Mouse (Mus musculus) retina, postnatal 1 day (tissue): ENCODE results near the gene Rgr.
A peak's percentile ranks its signal among the peaks of the same experiment; 100 is the strongest.

ENCODE experiments used
- DNase-seq: peaks from one replicate; pipeline ENCODE4 v3.0.0-alpha.2; 2012

The Rgr gene

GRCm38 (mm10) chr14:37048914-37049410 is at the start of gene Rgr:
TSS of gene Rgr (minus strand) at chr14:37048964.
- DNase-seq, result peak; percentile 29

DNA sequence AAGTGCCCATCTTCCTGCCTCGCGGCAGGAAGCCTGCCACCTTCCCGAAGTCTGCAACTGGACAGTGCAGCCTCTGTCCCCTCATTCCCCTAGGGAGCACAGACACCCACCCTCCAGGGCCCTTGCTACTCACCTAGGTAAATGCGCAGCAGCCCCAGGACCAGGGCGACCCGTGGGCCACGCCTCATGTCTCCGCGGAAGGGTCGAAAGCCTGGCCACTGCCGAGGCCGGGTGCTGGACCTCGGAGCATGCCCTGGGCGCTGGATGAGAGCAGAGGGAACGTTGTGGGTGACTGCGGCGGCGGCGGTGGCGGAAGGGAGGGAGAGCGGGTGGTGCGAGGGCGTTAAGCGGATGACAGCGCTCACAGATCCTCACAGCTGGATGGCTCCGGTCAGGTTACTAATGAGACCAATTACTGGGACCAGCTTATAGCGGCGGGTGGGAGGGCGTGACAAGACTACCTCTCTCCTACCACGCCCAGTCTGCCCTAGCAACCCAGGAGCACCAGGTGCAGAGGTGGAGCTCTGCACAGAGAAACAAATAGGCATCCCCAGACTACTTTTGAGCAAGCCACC is 49.3 kb upstream of the Rgr start, which contains the start of gene Cdhr1:
Gene Cdhr1, minus strand, starts transcription at position 392 of the 575 bp plus-strand sequence.
- peak; percentile 86 for DNase-seq

DNA sequence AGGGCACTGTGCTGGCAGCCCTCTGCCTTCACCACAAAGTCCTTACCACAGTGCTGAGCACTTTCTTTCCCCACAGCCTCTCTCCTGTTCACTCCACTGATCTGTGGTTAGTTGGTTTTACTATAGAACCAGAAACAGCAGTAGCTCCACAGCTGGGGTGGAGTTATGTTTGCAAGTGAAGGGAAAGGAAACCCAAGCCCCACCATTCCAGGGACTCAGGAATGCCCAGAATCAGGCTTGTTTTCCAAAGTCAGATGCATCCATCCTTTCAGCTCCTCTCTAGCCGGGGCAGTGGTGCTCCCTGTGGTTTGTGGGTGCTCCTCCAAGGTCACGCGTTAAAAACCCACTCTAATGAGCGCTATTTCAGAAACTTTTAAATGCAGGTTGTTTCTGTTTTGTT is 46.8 kb upstream of the Rgr start:
- DNase-seq, result no peak

DNA sequence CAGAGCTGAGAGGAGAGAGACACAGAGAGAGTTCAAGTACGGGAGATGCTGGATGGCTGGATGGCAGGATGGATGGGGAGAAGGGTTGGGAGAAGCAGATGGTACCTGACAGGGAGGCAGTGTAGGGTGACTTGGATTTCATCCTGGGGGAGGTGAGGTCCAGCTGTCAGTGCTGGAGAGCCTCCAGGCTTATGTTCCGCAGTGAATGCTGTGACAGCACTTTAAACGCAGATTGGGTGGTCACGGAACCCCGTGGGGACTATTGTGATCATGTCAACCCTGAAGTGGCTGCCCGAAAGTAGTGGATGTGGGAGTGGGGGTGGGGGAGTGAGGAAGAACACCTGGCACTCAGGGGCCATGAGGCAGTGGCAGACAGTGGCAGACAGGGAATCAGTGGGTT is 45.7 kb upstream of the Rgr start:
- DNase-seq, result no peak

- no peak for DNase-seq
Observed at GRCm38 (mm10) chr14:37083755-37084154, 35.0 kb upstream of the Rgr start.

DNA sequence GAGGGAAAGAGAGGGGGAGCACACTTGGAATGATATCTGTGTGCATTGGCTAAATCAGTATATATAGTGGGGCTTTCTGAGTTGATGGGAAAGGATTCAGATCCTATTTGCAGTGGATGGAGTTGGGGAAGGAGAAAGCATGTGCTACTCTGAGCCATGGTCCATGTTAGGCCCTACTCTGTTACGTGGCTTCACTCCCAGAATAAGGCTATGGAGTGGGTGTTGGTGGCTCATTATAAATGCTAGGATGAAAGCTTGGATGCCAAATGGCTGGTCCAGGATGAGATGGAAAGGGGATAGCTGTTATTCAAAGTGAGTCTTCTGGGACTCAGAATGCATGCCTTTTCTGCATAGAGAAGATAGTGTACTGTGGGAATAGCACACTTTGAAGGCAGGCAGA is 32.0 kb upstream of the Rgr start:
- no peak for DNase-seq

DNA sequence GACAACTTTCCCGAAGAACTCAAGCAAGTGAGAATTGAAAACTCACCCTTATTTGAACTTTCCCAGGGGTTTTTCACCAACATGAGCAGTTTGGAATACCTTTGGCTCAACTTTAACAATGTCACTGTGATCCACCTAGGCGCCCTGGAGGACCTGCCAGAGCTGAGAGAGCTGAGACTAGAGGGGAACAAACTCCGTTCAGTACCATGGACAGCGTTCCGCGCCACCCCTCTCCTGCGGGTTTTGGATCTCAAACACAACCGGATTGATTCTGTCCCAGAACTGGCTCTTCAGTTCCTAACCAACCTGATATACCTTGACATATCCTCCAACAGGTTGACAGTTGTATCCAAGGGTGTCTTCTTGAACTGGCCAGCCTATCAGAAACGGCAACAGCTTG is 19.8 kb upstream of the Rgr start:
- peak; percentile 58 for DNase-seq

DNA sequence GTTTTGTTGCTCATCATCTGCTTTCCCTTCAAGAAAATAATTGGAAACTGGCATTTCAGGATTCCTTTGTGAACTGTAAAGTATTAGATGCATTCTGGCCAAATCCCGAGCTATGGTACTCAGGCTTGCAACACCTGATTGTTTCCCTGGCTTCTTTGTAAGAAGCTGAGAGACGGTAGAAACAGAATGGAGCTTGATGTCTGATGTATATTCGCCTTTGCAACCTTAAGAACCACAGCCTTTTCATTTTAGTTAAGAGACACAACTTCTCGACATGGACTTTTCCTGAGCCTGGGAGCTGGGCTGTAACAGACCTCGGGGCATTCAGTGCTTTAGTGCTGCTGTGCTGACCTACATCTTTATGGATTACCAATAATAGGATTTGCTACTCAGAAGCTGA is 18.9 kb upstream of the Rgr start, which contains the start of gene Lrit2:
Gene Lrit2, plus strand, starts transcription at position 301 of the 400 bp plus-strand sequence.
- peak; percentile 44 for DNase-seq

DNA sequence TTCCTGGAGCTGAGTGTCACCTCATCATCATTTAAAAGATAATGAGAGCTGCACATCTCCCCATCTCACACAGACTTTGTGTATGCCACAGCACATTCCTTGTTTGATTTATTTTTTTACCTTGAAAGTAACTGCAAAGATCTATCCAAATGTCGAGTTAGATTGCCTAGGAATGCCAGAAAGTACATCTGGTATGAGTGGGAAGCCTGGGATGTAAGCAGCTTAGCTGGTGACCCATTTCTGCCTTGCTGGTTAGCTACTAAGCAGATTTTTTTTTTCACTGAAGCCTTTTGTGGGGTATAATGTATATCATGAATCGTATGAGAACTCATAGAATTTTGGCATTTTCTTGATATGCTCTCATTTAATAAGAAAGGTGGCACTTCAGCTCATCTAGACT is 17.9 kb upstream of the Rgr start:
- DNase-seq, result peak; percentile 51

DNA sequence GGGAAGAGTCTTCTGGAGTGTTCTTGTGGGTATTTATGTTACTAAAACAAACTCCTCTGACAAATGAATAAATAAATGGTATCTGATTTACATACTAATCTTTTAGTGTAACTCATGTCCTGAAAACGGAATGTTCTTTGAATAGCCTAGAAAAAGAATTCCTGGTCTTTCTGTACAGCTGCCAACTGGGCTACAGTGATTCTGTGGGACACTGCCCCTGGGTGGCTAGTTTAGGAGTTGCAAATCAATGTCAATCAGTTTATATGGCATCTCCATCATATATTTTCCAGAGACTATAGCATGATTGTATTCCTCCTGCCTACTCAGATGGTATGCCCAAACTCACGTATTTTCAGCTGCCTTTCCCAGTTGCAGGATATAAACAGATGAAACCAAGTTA is 16.1 kb upstream of the Rgr start:
- no peak for DNase-seq

GRCm38 (mm10) chr14:37034432-37034831 is 14.3 kb downstream of the Rgr start:
- peak; percentile 23 for DNase-seq

GRCm38 (mm10) chr14:37033241-37033640 is 15.5 kb downstream of the Rgr start:
- DNase-seq, result peak; percentile 77

- peak; percentile 63 for DNase-seq
Observed at GRCm38 (mm10) chr14:37032481-37033104, 16.2 kb downstream of the Rgr start.

GRCm38 (mm10) chr14:37028555-37028954 is 20.2 kb downstream of the Rgr start:
- DNase-seq, result peak; percentile 29

GRCm38 (mm10) chr14:37027951-37028350 is 20.8 kb downstream of the Rgr start:
- DNase-seq, result no peak

GRCm38 (mm10) chr14:37027248-37027933 is 21.4 kb downstream of the Rgr start:
- DNase-seq, result no peak

DNA sequence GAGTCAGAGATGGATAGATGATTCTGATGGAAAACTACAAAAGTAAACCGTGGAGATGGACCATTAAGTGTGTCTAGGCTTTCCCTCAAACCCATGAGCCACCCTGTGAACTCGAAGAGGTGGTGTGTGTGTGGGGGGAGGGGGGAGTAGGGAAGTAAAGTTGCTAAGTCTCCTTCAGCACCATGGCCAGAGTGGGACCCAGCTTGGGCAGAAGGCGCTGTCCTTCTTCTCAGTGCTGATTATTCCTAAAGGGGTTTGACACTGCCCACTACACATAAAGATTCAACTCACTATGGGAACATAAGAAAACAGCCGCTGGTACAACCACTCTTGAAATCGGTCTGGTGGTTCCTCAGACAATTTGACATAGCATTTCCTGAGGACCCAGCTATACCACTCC is 32.9 kb downstream of the Rgr start:
- peak; percentile 26 for DNase-seq

- peak; percentile 33 for DNase-seq
Observed at GRCm38 (mm10) chr14:37013644-37014043, 35.1 kb downstream of the Rgr start.

GRCm38 (mm10) chr14:37009686-37010085 is 39.1 kb downstream of the Rgr start:
- no peak for DNase-seq

DNA sequence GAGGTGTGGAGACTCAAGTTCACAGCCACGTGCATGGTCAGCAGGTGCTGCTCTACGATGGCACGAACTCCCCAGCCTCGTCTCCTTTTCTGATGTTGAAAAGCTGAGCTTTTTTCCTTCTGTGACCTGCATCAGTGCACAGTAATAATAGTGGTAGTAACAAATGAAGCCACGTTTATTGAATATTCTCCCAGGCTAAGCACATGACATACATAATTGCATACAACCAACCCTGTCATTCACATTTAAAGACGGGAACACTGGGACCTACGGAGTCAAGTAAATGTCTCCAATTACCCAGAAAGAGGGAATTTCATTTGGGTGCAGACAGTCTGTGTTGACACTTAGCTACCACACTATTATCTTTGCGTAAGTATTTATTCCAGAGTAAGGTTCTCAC is 42.3 kb downstream of the Rgr start:
- DNase-seq, result no peak

- DNase-seq, result no peak
Observed at GRCm38 (mm10) chr14:37005865-37006264, 42.9 kb downstream of the Rgr start.

DNA sequence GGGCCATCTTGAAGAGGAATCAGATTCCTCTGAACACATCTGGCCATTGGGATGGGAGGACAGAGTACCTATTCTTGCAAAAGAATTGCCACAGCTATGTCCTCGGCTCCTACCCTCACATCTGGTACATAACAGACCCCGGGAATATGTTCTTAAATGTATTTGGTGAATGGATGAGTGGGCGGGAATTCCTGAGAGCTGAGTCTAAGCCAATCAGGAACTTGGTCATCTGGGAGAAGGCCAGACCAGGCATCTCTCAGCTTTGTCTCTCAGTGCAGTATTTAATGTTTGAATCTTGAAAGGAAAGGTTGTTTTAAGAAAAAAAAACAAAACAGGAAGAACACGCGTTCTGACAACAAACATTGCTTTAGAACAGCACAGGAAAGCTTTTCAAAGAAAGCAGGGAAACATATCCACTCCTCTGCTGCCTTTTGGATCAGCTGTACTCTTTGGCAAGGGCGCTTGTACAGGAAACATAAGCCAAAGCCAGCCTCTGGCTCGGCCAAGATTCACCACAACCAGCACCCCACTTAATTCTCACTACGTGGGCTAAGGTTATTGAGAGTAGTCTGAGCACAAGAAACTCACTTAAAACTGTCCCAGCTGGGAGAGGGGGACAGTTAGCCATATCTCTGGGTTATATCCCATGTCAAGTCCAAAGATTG is 45.2 kb downstream of the Rgr start:
- no peak for DNase-seq

GRCm38 (mm10) chr14:37002852-37003251 is 45.9 kb downstream of the Rgr start:
- DNase-seq, result no peak
